Mouse (Mus musculus) midbrain, embryonic 13.5 days (tissue): Measurements from ENCODE around the gene Oprd1. TPM values are rescaled to one million over a fixed set of nuclear protein-coding genes. Genes with fewer than 3 reads are reported as not detected.

Experiments used
- ATAC-seq: fragments of 200-750 bp; cut with Nextera tagmentation; 2 replicates; pipeline ENCODE4 v1.8.0; 2017; ENCODE audit warnings: mild to moderate bottlenecking, moderate TSS enrichment, moderate library complexity
- H3K27ac ChIP-seq: fragments of 300-500 bp; sonication (generic); 2 replicates; pipeline ENCODE4 v1.5.1; 2015; ENCODE audit warnings: inconsistent platforms, mild to moderate bottlenecking, moderate library complexity
- H3K27me3 ChIP-seq: fragments of 300-500 bp; sonication (generic); 2 replicates; pipeline ENCODE4 v1.6.1; 2015; ENCODE audit warnings: mild to moderate bottlenecking, inconsistent platforms
- H3K36me3 ChIP-seq: fragments of 300-500 bp; sonication (generic); 2 replicates; pipeline ENCODE4 v1.6.1; 2015; ENCODE audit warnings: mild to moderate bottlenecking, inconsistent platforms
- H3K4me1 ChIP-seq: fragments of 300-500 bp; sonication (generic); replicated peaks from 2 replicates; pipeline ENCODE4 v1.6.1; 2015; ENCODE audit warnings: inconsistent platforms
- H3K4me2 ChIP-seq: fragments of 300-500 bp; sonication (generic); replicated peaks from 2 replicates; pipeline ENCODE4 v1.6.1; 2015; ENCODE audit warnings: moderate library complexity, mild to moderate bottlenecking, inconsistent platforms
- H3K4me3 ChIP-seq: fragments of 300-500 bp; sonication (generic); replicated peaks from 2 replicates; pipeline ENCODE4 v1.5.1; 2015; ENCODE audit warnings: mild to moderate bottlenecking, inconsistent platforms
- H3K9ac ChIP-seq: fragments of 300-500 bp; sonication (generic); replicated peaks from 2 replicates; pipeline ENCODE4 v1.6.1; 2015; ENCODE audit warnings: mild to moderate bottlenecking, inconsistent platforms
- H3K9me3 ChIP-seq: fragments of 300-500 bp; sonication (generic); 2 replicates; pipeline ENCODE4 v1.6.1; 2016; ENCODE audit warnings: mild to moderate bottlenecking, inconsistent platforms
- WGBS: fragments of 180-500 bp; shearing (Covaris S2); methylation state at CpG from one replicate; pipeline ENCODE4 v1.1.7; 2015; 5-methylcytosine and 5-hydroxymethylcytosine counted together
- polyA plus RNA-seq: library from polyadenylated mRNA; unstranded; fragments of >200 nt; fragmentation: Nextera tagmentation; extraction: Ambion mirVana; gene quantifications from 2 replicates; pipeline ENCODE4 v1.2.1, GENCODE M21; 2015

Gene Oprd1
- polyA plus RNA-seq, 1 experiment from 2014 or later, result 0.09 TPM

DNA sequence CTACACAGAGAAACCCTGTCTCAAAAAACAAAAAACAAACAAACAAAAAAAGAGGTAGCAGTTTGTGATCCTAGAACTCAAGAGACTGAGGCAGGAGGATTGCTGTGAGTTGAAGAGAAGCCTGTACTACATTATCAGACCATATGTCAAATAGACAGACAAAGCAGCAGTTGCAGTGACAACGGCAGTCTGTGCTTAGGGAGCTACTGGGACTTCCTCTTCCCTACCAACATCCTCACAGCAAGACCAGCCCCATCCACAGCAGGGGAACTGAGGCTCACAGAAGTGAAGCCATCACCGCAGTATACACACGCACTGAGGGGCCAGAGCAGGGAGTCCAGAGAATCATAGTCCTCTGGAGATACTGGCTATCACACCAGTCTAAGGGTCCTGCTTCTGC, 78.7 kb downstream of the Oprd1 start:
- H3K27ac ChIP-seq, result no peak overlapping the region
- no peak overlapping the region for H3K9ac ChIP-seq
- no peak for ATAC-seq
- no peaks in the 10 kb centered on the region for H3K27me3 ChIP-seq
- no peak overlapping the region for H3K4me2 ChIP-seq
- 78% methylated on average over 3 of the region's 3 CpGs for WGBS
- H3K36me3 ChIP-seq, result no peaks in the 10 kb centered on the region
- H3K9me3 ChIP-seq, result no peaks in the 10 kb centered on the region
- no peak overlapping the region for H3K4me3 ChIP-seq
- H3K4me1 ChIP-seq, result peaks cover 9% of the 10 kb centered on the region

DNA sequence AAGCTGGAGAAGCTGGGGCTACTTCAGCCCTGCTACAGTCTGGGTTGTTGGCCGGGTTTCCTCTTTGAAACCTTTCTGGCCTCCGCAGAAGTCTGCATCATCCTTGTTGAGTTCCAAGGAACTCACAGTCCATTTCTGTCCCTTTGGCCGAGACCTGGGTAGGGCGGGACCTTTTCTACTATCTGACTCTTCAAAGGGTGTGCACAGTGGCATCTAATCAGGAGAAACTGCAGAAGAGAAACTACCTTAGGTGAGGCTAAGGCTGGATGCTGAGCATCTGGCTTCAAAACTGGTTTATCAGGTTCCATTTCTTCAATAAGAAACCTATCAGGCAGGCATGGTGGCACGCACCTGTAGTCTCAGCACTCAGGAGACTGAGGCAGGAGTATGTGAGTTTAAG, 79.7 kb downstream of the Oprd1 start:
- Histone ChIP-seq H3K27me3 (no peaks in the 10 kb centered on the region), H3K4me2 (no peak overlapping the region), H3K9me3 (no peaks in the 10 kb centered on the region), H3K27ac (no peak overlapping the region), H3K9ac (no peak overlapping the region), H3K36me3 (no peaks in the 10 kb centered on the region), H3K4me3 (no peak overlapping the region), H3K4me1 (peaks cover 9% of the 10 kb centered on the region)
- WGBS, result 92% methylated on average over 5 of the region's 5 CpGs
- ATAC-seq, result no peak

DNA sequence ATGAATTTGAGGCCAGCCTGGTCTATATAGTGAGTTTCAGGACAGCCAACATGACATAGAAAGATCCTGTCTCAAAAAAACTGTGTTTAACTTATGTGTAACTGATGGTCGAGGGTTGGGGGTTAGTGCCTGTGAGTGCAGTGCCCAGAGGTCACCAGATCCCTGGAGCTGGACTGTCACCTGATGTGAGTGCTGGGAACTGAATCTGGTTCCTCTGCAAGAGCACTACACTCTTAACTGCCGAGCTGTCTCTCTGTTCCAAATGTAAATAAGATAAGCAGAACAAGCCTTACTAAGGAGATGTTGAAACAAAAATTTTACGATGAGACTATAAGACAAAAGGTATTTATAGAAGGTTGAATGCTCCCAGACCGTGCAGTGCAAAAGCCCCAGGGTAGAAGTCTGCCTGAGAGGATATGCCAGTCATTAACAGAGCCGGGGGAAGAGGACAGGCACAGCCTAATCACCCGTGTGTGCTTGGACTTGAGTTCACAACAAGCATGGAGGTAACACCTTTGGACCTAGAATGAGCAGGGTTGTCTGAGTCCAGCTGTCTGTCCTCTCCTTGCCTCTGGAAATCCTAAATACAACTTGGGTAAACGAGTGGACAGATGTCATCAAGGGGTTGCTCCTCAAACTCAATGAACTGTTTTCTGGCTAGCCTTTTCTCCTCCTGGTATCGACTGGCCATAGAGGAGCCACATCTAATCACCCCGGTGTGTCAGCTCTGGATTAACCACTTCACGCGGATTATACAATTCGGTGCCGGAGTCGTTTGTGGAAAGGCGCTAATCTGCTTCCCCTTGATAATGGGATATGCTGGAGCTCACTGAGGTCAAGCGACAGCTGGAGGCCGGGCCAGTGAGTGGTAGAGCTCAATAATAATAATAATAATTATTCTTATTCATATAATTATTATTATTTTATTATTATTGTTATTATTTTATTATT, 81.1 kb downstream of the Oprd1 start:
- H3K27me3 ChIP-seq, result no peaks in the 10 kb centered on the region
- 68% methylated on average over 17 of the region's 17 CpGs for WGBS
- no peak for ATAC-seq

DNA sequence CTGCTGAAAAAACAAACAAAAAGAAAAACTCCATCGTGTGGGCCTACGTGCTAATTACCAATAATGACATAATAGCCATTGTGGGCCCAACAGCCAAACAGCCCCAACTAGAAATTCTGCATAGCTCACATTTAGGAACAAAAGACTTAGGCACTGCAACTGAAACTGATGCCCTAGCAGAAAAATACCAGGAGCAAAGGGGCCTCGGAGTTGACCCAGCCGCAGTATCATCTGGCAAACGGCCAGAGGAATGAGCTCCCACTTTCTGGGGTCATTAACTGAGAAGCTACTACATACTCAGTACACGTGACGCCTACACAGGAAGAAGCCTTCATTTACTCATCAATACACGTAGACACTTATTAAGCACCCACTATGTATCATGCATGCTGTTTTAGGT, 82.0 kb downstream of the Oprd1 start:
- ATAC-seq, result no peak
- no peaks in the 10 kb centered on the region for H3K36me3 ChIP-seq
- no peak overlapping the region for H3K9ac ChIP-seq
- H3K9me3 ChIP-seq, result no peaks in the 10 kb centered on the region
- no peak overlapping the region for H3K4me3 ChIP-seq
- H3K27ac ChIP-seq, result no peak overlapping the region
- H3K4me2 ChIP-seq, result no peak overlapping the region
- WGBS, result 78% methylated on average over 8 of the region's 8 CpGs
- peaks cover 9% of the 10 kb centered on the region for H3K4me1 ChIP-seq
- H3K27me3 ChIP-seq, result no peaks in the 10 kb centered on the region

More for the DNA sequence above, 81.1 kb downstream of the Oprd1 start:
- Histone ChIP-seq H3K4me1 (peaks cover 9% of the 10 kb centered on the region), H3K9ac (no peak overlapping the region), H3K27ac (no peak overlapping the region), H3K4me3 (no peak overlapping the region), H3K9me3 (no peaks in the 10 kb centered on the region), H3K36me3 (no peaks in the 10 kb centered on the region), H3K4me2 (no peak overlapping the region)

Other genes with a start within 250 kb of the Oprd1 start
- not detected in 2 replicates for gene Tmem200b, start 222.7 kb downstream of the Oprd1 start, polyA plus RNA-seq
- gene Gm10300, start 69.8 kb downstream of the Oprd1 start, polyA plus RNA-seq, result not detected in 2 replicates
- gene Epb41, start 69.2 kb downstream of the Oprd1 start, polyA plus RNA-seq, result 120 and 122 TPM in 2 replicates
- 146 and 149 TPM in 2 replicates for gene Ythdf2, start 67.8 kb upstream of the Oprd1 start, polyA plus RNA-seq
- gene Gmeb1, start 117.1 kb upstream of the Oprd1 start, polyA plus RNA-seq, result 49.4 and 50.3 TPM in 2 replicates
- 53.6 and 54.1 TPM in 2 replicates for gene Taf12, start 129.9 kb upstream of the Oprd1 start, polyA plus RNA-seq
- gene Rab42, start 158.9 kb upstream of the Oprd1 start, polyA plus RNA-seq, result 0.58 and 0.92 TPM in 2 replicates
- gene Trnau1ap, start 185.1 kb upstream of the Oprd1 start, polyA plus RNA-seq, result 78.6 and 83.6 TPM in 2 replicates
- gene Rcc1, start 209.1 kb upstream of the Oprd1 start, polyA plus RNA-seq, result 54.1 and 54.6 TPM in 2 replicates